22 mouse cellular contexts compared by ENCODE assay signal in the genomic region with DNA sequence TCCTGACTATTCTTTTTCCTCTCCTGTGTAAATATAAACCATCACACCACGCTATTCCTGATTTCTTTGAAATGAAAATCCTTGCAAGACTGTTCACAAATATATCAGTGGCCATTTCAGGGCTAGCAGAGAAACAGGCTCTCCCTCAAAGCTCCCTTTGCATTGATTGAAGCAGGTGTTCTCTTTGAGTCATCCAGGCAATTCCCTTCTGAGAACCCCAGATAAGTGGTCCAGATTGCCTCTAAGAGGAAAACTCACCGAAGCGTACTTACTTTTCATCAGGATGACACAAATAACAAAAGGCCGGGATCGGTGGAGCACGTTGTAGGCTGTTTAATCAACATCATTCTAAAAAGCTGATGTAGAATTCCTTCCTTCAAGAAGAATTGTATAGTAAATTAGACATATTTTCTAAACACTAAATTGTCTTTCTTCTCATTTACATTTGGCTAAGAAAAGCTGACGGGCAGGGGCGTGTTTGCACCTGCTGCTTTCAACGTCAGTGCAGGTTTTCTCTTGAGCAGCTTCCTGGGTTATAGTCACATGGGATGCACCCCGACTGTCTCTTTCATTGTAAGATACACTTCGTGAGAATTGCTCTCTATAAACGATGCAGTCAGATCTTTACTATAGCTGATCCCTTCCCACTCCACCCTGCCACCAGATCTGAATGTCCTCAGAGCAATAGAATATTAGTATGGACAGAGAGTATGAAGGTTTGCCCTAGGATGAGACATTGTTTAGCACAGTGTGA.
DNase-seq lines count a peak whose midpoint lies in the region; ATAC-seq lines count a peak whose summit lies in the region.
"Had no signal": no experiment of that assay in that cellular context is flagged by ENCODE, and none has a peak within 500 bp of the region (broad histone marks: within the 10 kb centered on the region; RNA-seq: fewer than 3 reads in every experiment).

No protein-coding gene starts in this region.

- peak; percentile 52; the same call in 1 of the 2 replicates for ATAC-seq in frontal cortex, adult (ENCODE audit: low TSS enrichment)
- ATAC-seq in forebrain, embryonic 14.5 days, result no peak
- ATAC-seq: activated CD4-positive, CD25-positive, alpha-beta regulatory T cell, adult 4 months; intestine, postnatal 0 days; Patski had no signal

- no peak overlapping the region for H3K4me2 ChIP-seq in forebrain, embryonic 14.5 days (ENCODE audit: low read length)
- H3K4me2 ChIP-seq: heart, embryonic 15.5 days; hindbrain, embryonic 13.5 days had no signal

- no peak overlapping the region for H3K4me3 ChIP-seq in forebrain, embryonic 14.5 days (ENCODE audit: low read depth, low read length)
- H3K4me3 ChIP-seq: embryonic facial prominence, embryonic 10.5 days; erythroblast, embryonic 14.5 days; heart, embryonic 10.5 days; heart, embryonic 15.5 days; hindbrain, embryonic 13.5 days had no signal

- no peaks in the 10 kb centered on the region for H3K27me3 ChIP-seq in forebrain, embryonic 14.5 days (replicated peaks; ENCODE audit: control insufficient read depth, insufficient read depth, low read length)
- H3K27me3 ChIP-seq: CH12.LX; heart, embryonic 15.5 days; hindbrain, embryonic 13.5 days; Patski had no signal

- no peak for DNase-seq in frontal cortex, postnatal 14 days (ENCODE audit: low spot score in 2 of 2)
- DNase-seq in brain, adult 2 months (ENCODE audit: low read depth, low spot score), result peak; percentile 34
- peak; percentile 21 for DNase-seq in forebrain, embryonic 14.5 days (ENCODE audit: low spot score)
- peak; percentile 59 for DNase-seq in retina, embryonic 14.5 days (ENCODE audit: low spot score)
- no peak for DNase-seq in urinary bladder, adult 2 months (ENCODE audit: low spot score)
- DNase-seq in thymus, postnatal 0 days (ENCODE audit: low spot score), result no peak
- DNase-seq: adrenal gland, postnatal 14 days; cerebellum, adult 2 months; cerebellum, postnatal 10 days; gastrocnemius, postnatal 10 days; heart, adult 18-20 months; heart, postnatal 14 days had no signal

- no peak overlapping the region for H3K27ac ChIP-seq in forebrain, embryonic 14.5 days (ENCODE audit: low read depth, low read length)
- H3K27ac ChIP-seq: embryonic facial prominence, embryonic 10.5 days; heart, embryonic 10.5 days; heart, embryonic 15.5 days; hindbrain, embryonic 13.5 days had no signal

- no peaks in the 10 kb centered on the region for H3K9me3 ChIP-seq in forebrain, embryonic 14.5 days (replicated peaks; ENCODE audit: control insufficient read depth, low read length)
- H3K9me3 ChIP-seq: embryonic facial prominence, embryonic 10.5 days; heart, embryonic 10.5 days; heart, embryonic 15.5 days; hindbrain, embryonic 13.5 days had no signal

- H3K9ac ChIP-seq in forebrain, embryonic 14.5 days (ENCODE audit: low read length), result no peak overlapping the region
- H3K9ac ChIP-seq: heart, embryonic 15.5 days; hindbrain, embryonic 13.5 days had no signal

- WGBS in forebrain, embryonic 14.5 days, result 44% methylated on average over 12 of the region's 12 CpGs

- H3K36me3 ChIP-seq in forebrain, embryonic 14.5 days (ENCODE audit: control insufficient read depth, insufficient read depth, low read length), result no peaks in the 10 kb centered on the region
- H3K36me3 ChIP-seq: embryonic facial prominence, embryonic 10.5 days; heart, embryonic 10.5 days; heart, embryonic 15.5 days; hindbrain, embryonic 13.5 days had no signal

- H3K4me1 ChIP-seq in forebrain, embryonic 14.5 days (ENCODE audit: control insufficient read depth, insufficient read depth, low read length), result no peaks in the 10 kb centered on the region
- H3K4me1 ChIP-seq: embryonic facial prominence, embryonic 10.5 days; heart, embryonic 10.5 days; heart, embryonic 15.5 days; hindbrain, embryonic 13.5 days had no signal

Comparison
In these comparisons a context has a peak if more than half of its experiments do, and no peak if none do; other contexts are left out.
1. DNase-seq: peak in brain, adult 2 months (single experiment), forebrain, embryonic 14.5 days (single experiment) and retina, embryonic 14.5 days (single experiment); none in frontal cortex, postnatal 14 days (0 of 2), urinary bladder, adult 2 months (single experiment) and thymus, postnatal 0 days (single experiment).